Mouse (Mus musculus): ENCODE measurements at regions not wholly inside any gene's neighbourhood (a gene's known extent, or its start where the extent isn't known, plus 50 kb on each side); places are given as distances from the start of the nearest gene placed in this dataset.

DNA sequence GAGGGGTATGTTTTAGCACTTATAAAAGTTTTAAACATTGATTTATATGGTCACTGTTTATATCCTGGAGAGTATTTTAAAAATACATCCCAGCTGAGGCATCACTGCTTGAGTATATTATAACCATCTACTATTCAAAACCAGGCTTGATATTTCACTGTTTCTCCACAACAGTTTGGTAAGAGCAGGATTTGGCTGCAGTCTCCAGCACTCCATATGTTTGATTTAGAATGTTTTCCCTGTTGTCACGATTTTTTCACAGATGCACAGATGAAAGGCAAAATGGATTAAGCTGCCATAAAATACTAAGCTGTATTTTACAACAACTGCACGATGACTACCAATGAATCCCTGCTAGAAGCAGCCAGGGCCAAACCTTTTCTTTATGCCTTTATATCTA, 166.6 kb downstream of the Cox7b2 start:
- DNase-seq (ENCODE audit: extremely low spot score in 1 of 2, low spot score in 1 of 2), result no peak

DNA sequence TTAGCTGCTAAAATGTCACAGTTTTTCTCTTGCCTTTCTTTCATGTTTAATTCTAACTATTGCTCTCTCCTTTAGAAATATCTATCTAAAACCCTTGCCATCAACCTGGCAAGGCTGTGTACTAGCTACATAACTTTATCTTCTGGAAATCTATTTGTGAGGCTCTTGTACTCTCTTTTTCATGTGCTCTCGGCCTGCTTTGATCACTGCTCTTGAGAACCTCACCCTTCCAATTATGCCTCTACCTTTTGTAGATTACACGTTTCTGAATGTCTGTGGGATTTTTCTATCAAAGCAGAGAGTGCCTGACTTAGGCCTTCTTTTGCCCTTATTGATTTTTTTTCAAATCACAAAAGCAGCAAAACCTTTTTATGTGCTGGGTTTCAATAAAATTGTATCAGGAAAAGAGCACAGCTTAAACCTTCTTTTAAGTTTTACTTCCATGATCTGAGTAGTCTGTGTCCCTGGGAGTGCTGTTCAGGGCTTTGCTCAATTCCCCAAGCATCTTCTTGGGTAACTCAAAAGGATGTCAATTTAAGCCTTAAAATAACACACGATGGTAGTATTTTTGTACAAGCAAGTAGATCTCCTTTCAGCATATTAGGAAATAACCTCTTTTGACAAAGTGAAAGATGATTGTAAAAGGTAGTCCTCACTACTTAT, 181.7 kb downstream of the Cox7b2 start:
- DNase-seq (ENCODE audit: extremely low spot score in 1 of 2, low spot score in 1 of 2), result no peak

DNA sequence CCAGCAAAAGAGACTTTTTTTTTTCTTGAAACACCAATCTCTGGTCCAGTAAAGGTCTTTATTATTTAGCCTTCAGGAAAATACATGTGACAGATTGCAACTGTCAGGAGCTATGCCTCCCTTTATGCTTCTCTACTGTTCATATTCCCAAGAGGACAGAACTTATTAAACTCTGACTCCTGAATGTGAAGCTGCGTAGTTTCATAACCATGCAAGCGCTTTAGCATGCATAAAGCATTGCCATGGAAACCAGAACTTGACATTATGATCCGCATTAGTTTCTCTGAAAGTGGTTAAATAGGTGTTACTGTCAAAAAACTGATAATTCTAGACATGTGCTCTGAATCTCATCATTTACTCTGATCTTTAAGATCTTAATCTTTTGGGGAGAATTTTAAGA, 206.5 kb downstream of the Cox7b2 start:
- DNase-seq (ENCODE audit: extremely low spot score in 1 of 2, low spot score in 1 of 2), result no peak

DNA sequence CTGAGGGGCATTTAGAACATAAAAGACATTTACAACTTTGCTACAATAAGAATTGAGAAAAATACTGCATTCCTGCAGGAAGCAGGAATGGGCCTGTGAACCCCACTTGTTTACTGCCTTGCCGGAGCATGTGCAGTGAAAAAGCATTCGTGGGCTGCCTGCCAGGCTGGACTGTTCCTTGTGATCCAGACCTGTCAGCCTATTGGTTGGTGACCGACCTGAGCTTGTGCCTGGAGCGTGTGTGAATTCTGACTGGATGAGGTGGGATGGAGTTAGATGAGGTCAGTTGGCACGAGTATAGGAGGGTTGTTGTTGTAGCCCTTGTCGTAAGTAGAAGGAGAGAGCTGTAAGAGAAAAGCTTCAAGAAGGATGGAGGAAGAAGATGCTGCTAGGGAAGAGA, 213.8 kb upstream of the Gabra2 start:
- peak in 1 of 2 experiments; percentile 3 for DNase-seq (ENCODE audit: extremely low spot score in 1 of 2, low spot score in 1 of 2)

DNA sequence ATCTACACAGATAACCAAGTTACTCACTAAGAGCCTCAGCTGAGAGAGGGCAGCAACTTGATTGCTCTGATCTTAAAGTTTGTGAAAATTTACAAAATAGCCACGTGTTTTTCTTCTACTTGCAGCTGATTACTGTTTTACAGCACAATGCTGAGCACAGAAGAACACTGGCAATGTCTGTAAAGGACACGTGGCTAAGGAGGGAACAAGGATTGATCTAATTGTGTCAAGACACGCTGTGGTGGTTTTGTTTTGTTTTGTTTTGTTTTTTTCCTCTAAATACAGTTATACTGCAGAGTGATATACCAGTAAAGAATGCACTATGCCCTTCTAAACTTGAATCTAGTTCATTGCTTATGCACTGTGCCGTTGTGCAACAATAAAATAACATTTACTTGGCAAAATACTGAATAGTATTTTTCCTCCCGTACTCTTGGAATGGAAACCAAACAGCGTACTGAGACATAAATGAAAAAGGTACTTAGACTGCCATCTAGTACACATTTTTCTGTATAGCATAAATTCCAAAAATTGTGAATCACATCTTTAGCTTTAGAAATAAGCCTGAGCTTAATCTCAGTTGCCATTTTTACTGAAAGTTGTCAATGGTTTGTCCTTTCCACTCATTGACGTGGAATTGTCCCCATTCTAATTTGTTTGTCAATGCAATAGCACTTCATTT, 166.7 kb upstream of the Gabra2 start:
- no peak for DNase-seq (ENCODE audit: extremely low spot score in 1 of 2, low spot score in 1 of 2)

DNA sequence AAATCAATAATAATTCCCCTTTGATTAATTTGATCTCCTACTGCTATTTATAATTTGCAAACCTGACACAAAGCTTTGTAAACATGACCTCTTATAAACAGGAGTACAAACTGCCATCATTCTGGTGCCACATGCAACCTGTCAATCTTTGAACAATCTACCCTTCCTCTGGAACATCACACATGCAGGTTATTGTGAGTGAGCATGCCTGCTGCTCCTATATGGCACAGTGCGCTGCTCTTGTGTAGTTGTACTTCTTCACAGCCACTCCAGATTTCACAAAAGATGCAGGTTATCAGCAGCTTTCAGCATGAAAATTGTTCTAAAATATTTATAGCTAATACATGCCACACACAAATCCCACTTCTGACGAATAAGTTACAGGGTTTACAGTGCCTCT, 153.6 kb upstream of the Gabra2 start:
- no peak for DNase-seq (ENCODE audit: extremely low spot score in 1 of 2, low spot score in 1 of 2)

DNA sequence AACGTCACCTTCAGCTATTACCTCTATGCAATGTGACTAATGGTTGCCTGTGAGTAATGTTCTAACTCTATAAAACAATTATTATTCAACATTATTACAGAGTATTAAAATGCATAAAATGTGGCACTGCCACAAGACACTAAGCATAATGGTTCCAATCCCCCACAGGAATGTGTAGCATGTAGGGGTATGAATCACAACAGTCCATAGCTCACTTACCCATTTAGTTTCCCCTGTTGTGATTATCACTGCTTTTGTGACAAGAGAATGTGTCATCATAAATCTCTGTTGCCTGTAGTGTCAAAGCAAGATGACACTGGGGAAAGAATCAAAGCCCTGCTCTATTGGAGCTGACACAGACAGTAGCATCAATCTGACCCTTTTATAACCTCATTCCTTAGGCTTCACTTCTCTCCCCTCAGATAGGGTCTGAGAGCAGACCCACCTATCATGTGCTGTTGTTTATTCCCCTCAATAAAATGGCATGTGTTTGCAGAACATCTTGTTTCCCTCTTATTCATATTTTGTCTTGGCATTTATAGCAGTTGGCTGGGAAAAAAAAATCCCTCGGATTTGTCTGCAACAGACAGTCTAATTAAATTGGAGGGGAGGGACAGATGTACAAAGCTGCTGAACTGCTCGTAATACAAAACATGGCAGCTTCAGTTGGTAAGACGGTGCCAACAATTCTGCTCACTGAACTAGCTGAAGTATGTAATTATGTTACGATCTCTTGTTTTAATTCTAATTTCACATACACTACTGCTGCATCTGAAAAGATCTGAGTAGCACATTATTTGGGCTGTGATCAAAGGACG, 152.9 kb upstream of the Gabra2 start:
- no peak for DNase-seq (ENCODE audit: extremely low spot score in 1 of 2, low spot score in 1 of 2)

DNA sequence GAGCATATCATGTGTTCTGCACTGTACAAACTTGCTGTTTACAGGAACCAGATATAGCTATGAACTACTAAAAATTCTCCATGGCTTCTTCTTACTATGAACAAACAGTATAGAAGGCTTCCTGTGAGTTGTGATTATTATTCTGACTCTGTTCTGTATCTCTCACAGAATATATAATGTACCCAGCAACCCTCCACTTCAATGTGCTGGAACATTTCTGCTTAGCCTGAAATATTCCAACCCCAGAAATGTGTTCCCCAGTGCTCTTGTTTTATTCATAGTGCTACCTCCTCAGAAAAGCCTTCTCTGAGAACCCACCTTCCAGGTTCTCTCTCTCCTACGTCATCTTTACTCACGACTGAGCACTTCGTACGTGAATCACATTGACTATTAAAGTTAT, 132.0 kb upstream of the Gabra2 start:
- no peak for DNase-seq (ENCODE audit: extremely low spot score in 1 of 2, low spot score in 1 of 2)

DNA sequence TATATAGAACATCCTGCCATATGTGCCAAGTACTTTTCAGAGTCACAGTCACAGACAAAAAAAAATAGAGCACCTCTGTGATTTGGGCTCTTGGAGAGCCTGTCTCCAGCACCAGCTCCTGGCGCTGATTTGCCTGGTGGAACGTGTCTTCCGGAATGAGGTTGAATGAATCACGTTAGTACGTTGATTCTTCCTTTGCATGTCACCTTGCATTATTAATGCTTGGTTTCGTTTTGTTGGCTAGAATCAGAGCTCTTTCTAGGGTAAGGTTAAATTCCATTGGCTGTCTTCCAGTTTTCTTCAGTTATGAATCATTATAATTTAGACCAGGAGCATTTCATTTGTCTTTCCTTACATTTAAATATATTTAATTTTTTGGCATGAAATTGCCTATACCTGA, 105.2 kb upstream of the Gabra2 start:
- DNase-seq (ENCODE audit: extremely low spot score in 1 of 2, low spot score in 1 of 2), result no peak

DNA sequence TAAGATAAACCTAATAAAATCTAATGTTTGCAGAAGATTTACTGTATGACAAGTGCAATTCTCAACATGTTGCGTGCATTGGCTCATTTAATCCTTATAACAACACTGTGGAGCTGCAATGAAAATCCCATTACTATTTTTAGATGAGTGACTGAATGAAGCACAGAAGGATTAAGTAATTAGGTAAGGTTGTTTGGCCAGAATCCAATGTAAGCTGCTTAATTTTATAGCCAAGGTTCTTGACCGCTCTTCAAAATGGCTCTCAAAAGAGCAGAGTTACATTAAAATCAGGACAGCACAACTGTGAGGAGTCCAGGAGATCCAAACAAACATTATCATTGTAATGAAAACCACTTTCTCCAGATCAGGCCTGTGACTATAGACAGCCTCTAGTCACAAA, 81.7 kb upstream of the Gabra2 start:
- DNase-seq (ENCODE audit: extremely low spot score in 1 of 2, low spot score in 1 of 2), result no peak

DNA sequence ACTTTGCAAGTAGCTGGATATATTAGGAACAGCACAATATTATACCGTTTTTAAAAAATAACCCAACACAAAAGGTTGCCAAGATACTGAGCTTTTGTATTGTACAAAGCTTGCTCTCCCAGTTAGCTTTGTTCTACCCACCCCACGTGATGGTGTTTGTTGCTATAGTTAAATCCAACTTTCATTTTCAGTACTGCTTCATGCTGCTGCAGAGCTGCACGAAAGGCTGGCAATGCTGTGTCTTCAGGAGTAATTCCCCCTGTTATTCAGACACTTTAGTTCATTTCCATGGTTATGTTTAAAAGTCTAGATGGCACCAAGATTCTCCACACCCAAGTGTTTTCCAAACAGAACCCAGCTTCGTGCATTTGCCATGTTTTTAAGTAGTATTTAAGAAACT, 74.7 kb upstream of the Gabra2 start:
- DNase-seq (ENCODE audit: extremely low spot score in 1 of 2, low spot score in 1 of 2), result no peak

All from layer of hippocampus, postnatal 25 days (tissue).